Mouse (Mus musculus) CH12.LX (cell line): ENCODE measurements around the gene Mapre1.

Experiments
- CHD2 ChIP-seq: IDR thresholded peaks from 2 replicates; pipeline ENCODE4 v1.6.1; 2011; ENCODE audit warnings: low read length, improper control_type of control experiment
- CTCF ChIP-seq, 2 experiments: IDR thresholded peaks in 1 of 2; conservative IDR thresholded peaks in 1 of 2; 2 replicates each; pipeline ENCODE4 v1.5.1; 2011 to 2012; ENCODE audit warnings: low read depth in 2 of 2, low read length in 2 of 2, improper control_type of control experiment in 1 of 2, inconsistent platforms in 1 of 2, mild to moderate bottlenecking in 1 of 2, moderate library complexity in 1 of 2
- E2F4 ChIP-seq: IDR thresholded peaks from 2 replicates; pipeline ENCODE4 v1.6.1; 2011; ENCODE audit warnings: low read depth, low read length, improper control_type of control experiment; ENCODE audit not compliant: insufficient replicate concordance
- EP300 ChIP-seq: IDR thresholded peaks from 2 replicates; pipeline ENCODE4 v1.6.1; 2011; ENCODE audit warnings: low read length, improper control_type of control experiment
- GABPA ChIP-seq: IDR thresholded peaks from 2 replicates; pipeline ENCODE4 v1.6.1; 2012; ENCODE audit warnings: low read depth, low read length, improper control_type of control experiment, inconsistent platforms; ENCODE audit not compliant: insufficient replicate concordance
- HCFC1 ChIP-seq: IDR thresholded peaks from 2 replicates; pipeline ENCODE4 v1.6.1; 2012; ENCODE audit warnings: low read depth, mild to moderate bottlenecking, inconsistent platforms, low read length, improper control_type of control experiment
- IRF4 ChIP-seq: IDR thresholded peaks from 2 replicates; pipeline ENCODE4 v1.6.1; 2014; ENCODE audit warnings: low read depth, mild to moderate bottlenecking, inconsistent platforms, low read length, improper control_type of control experiment
- POLR2A ChIP-seq: IDR thresholded peaks from 2 replicates; pipeline ENCODE4 v1.6.1; 2011; ENCODE audit warnings: low read depth, mild to moderate bottlenecking, improper control_type of control experiment, low read length
- SIN3A ChIP-seq: IDR thresholded peaks from 2 replicates; pipeline ENCODE4 v1.6.1; 2012; ENCODE audit warnings: low read length, improper control_type of control experiment, inconsistent platforms
- TBP ChIP-seq: conservative IDR thresholded peaks from 2 replicates; pipeline ENCODE4 v1.6.1; 2011; ENCODE audit warnings: low read depth, low read length, improper control_type of control experiment
- TCF12 ChIP-seq: IDR thresholded peaks from 2 replicates; pipeline ENCODE4 v1.6.1; 2014; ENCODE audit warnings: low read depth, mild to moderate bottlenecking, inconsistent platforms, low read length, improper control_type of control experiment
- UBTF ChIP-seq: IDR thresholded peaks from 2 replicates; pipeline ENCODE4 v1.6.1; 2012; ENCODE audit warnings: low read depth, mild to moderate bottlenecking, inconsistent platforms, low read length, improper control_type of control experiment, moderate library complexity
- USF1 ChIP-seq: IDR thresholded peaks from 2 replicates; pipeline ENCODE4 v1.6.1; 2014; ENCODE audit warnings: low read depth, mild to moderate bottlenecking, inconsistent platforms, low read length, improper control_type of control experiment

- TF ChIP-seq CTCF (conservative IDR thresholded peaks at IDR 0.05 in 1 of 2, IDR thresholded peaks at IDR 0.05 in 1 of 2; ENCODE audit: low read depth in 2 of 2, low read length in 2 of 2): peak; percentile 89 to 99
- TF ChIP-seq CHD2: no peak
- no peak for TF ChIP-seq TCF12
- no peak for TF ChIP-seq TBP
- TF ChIP-seq SIN3A: no peak
- TF ChIP-seq EP300: no peak
- TF ChIP-seq POLR2A: no peak
- no peak for TF ChIP-seq IRF4
- TF ChIP-seq HCFC1: no peak
- TF ChIP-seq UBTF: no peak
- no peak for TF ChIP-seq GABPA
- no peak for TF ChIP-seq E2F4
- TF ChIP-seq USF1: no peak
Measured at GRCm38 (mm10) chr2:153694462-153695085, 46.5 kb upstream of the Mapre1 start.
